Mouse (Mus musculus) neural tube, embryonic 11.5 days (tissue): ENCODE measurements at regions not wholly inside any gene's neighbourhood (a gene's known extent, or its start where the extent isn't known, plus 50 kb on each side); places are given as distances from the start of the nearest gene placed in this dataset.

Experiments
- ATAC-seq: fragments of 200-750 bp; cut with Nextera tagmentation; 2 replicates; pipeline ENCODE4 v1.8.0; 2017; ENCODE audit warnings: moderate number of reproducible peaks, mild to moderate bottlenecking, moderate TSS enrichment, moderate library complexity; ENCODE audit not compliant: insufficient read depth, low FRiP score, low TSS enrichment
- DNase-seq: peaks from one replicate; pipeline ENCODE4 v3.0.0-alpha.2; 2015; ENCODE audit warnings: low spot score
- H3K27ac ChIP-seq: fragments of 300-500 bp; sonication (generic); 2 replicates; pipeline ENCODE4 v1.5.1; 2014; ENCODE audit warnings: low read depth, mild to moderate bottlenecking, low read length
- H3K27me3 ChIP-seq: fragments of 300-500 bp; sonication (generic); 2 replicates; pipeline ENCODE4 v1.6.1; 2014; ENCODE audit warnings: mild to moderate bottlenecking, low read length, mixed read lengths; ENCODE audit not compliant: control insufficient read depth, insufficient read depth
- H3K36me3 ChIP-seq: fragments of 300-500 bp; sonication (generic); 2 replicates; pipeline ENCODE4 v1.6.1; 2014; ENCODE audit warnings: mild to moderate bottlenecking, low read length, moderate library complexity, mixed read lengths; ENCODE audit not compliant: control insufficient read depth, insufficient read depth
- H3K4me1 ChIP-seq: fragments of 300-500 bp; sonication (generic); 2 replicates; pipeline ENCODE4 v1.6.1; 2014; ENCODE audit warnings: low read length, mixed read lengths; ENCODE audit not compliant: control insufficient read depth, insufficient read depth
- H3K4me2 ChIP-seq: fragments of 300-500 bp; sonication (generic); 2 replicates; pipeline ENCODE4 v1.6.1; 2014; ENCODE audit warnings: low read depth, mild to moderate bottlenecking, moderate library complexity
- H3K4me3 ChIP-seq: fragments of 300-500 bp; sonication (generic); 2 replicates; pipeline ENCODE4 v1.5.1; 2014; ENCODE audit warnings: low read depth, low read length
- H3K9ac ChIP-seq: fragments of 300-500 bp; sonication (generic); 2 replicates; pipeline ENCODE4 v1.6.1; 2014; ENCODE audit warnings: mild to moderate bottlenecking, low read length
- H3K9me3 ChIP-seq: fragments of 300-500 bp; sonication (generic); 2 replicates; pipeline ENCODE4 v1.6.1; 2016; ENCODE audit warnings: low read length; ENCODE audit not compliant: control insufficient read depth
- WGBS: fragments of 180-500 bp; shearing (Covaris S2); extraction: QIAGEN DNeasy Blood & Tissue Kit; methylation state at CpG from one replicate; pipeline ENCODE4 v1.1.7; 2014; 5-methylcytosine and 5-hydroxymethylcytosine counted together

DNA sequence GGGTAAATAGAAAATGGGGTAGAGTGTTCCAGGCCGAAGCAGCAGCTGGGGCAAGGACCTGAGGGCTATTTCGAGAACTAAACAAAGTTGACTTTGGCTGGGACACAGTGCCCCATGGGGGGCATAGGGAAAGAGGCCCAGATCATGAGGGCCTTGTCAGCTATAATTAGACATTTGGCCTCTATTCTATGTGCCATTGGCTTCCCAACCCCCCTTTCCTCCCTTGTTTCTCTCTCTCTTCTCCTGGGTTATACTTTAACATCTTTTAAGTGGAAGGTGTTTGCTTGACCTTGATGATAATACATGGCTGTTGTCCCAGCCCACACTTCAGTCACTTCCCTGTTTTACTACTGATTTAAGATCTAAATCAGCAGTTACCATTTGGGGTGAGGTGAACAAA lies 231.8 kb upstream of the Jun start:
- H3K9me3 ChIP-seq: no peaks in the 10 kb centered on the region
- WGBS: 86% methylated on average over 2 of the region's 2 CpGs
- no peak for ATAC-seq
- no peak overlapping the region for H3K9ac ChIP-seq
- H3K4me3 ChIP-seq: no peak overlapping the region
- DNase-seq: no peak
- no peak overlapping the region for H3K27ac ChIP-seq
- peaks cover 3% of the 10 kb centered on the region; the same call in 1 of the 2 replicates for H3K4me1 ChIP-seq
- no peak overlapping the region for H3K4me2 ChIP-seq
- no peaks in the 10 kb centered on the region for H3K36me3 ChIP-seq
- no peaks in the 10 kb centered on the region for H3K27me3 ChIP-seq

DNA sequence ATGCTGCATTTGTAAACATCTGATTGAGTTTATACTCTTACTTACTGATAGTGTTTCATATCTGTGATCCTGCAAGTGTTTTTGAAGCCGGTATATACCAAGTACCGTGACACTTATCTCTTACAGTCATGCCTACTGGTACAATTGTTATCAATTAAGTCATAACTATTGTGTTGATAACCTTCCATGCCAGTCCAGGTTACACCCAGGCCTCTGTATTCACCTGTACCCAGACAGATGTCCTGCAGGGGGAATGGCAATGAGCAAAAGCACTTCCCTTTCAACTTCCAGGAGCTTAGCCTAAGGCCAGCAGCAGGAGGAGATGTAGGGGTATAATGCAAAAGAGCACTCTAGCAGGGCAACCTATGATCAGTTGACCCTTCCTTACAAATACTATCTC lies 232.2 kb upstream of the Jun start:
- Histone ChIP-seq H3K4me3 (no peak overlapping the region), H3K4me2 (no peak overlapping the region), H3K9me3 (no peaks in the 10 kb centered on the region), H3K36me3 (no peaks in the 10 kb centered on the region), H3K27me3 (no peaks in the 10 kb centered on the region), H3K9ac (no peak overlapping the region), H3K4me1 (no peaks in the 10 kb centered on the region; the same call in 1 of the 2 replicates), H3K27ac (no peak overlapping the region)
- WGBS: 91% methylated on average over 2 of the region's 2 CpGs
- DNase-seq (no peak), ATAC-seq (no peak)

DNA sequence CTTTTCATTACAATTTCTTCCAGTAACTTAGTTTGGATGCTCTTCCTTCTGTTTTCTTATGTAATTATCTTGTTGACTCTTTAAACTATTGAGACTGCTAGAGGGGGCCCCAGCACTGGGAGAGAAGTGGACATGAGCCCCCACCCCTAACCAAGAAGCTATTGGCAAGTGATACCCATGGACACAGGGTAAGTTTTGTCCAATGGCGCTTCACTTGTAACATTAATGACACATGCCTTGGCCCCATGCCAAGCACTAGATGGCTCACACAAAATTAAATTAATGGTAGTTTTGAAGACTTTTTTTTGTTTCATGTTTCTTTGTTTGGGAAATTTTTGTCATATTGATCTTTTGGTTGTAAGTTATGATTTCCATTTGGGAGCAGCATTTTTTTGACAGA lies 232.7 kb upstream of the Jun start:
- Histone ChIP-seq H3K27ac (no peak overlapping the region), H3K36me3 (no peaks in the 10 kb centered on the region), H3K4me1 (no peaks in the 10 kb centered on the region), H3K4me3 (no peak overlapping the region), H3K9me3 (no peaks in the 10 kb centered on the region), H3K4me2 (no peak overlapping the region), H3K27me3 (no peaks in the 10 kb centered on the region), H3K9ac (no peak overlapping the region)
- no peak for ATAC-seq
- 79% methylated on average over 1 of the region's 1 CpGs for WGBS
- DNase-seq: no peak

DNA sequence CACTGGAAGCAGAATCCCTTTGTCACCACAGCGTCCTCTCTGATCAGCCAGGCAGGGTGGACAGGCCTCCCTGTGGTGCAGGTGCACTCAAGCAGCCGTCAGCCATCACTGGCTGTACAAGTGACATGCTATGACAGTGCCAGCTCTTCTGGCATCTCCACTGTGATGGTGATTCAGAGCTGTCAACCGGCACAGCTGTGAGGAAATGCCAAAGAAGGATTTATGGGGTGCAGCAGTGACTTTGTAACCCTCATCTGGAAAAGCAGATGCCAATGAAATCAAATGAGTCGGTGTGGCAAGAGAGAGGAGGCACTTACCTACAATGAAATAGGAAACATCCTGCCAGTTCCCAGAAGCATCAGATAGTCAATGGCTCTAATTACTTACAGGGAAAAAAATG lies 238.3 kb upstream of the Jun start:
- no peak for ATAC-seq
- Histone ChIP-seq H3K9ac (no peak overlapping the region), H3K4me2 (no peak overlapping the region), H3K36me3 (no peaks in the 10 kb centered on the region), H3K27ac (no peak overlapping the region), H3K9me3 (no peaks in the 10 kb centered on the region), H3K27me3 (no peaks in the 10 kb centered on the region), H3K4me3 (no peak overlapping the region), H3K4me1 (no peaks in the 10 kb centered on the region)
- DNase-seq: no peak
- 50% methylated on average over 4 of the region's 4 CpGs for WGBS

DNA sequence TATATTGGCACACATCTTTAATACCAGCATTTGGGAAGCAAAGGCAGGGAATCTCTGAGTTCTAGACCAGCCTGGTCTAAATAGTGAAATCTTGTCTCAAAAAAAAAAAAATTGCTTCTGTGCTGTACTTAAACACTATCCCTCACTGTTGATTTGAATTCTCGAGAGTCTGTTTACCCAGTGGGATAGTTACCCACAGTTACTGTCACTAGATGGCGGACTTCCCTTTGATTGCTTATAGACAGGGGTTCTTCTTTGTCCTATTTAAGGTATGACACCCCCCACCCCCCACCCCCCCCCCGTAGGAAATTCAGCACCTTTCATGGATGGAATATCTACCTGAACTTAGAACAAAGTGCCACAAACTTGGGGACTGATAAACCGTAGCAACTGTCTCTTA lies 242.1 kb upstream of the Jun start:
- H3K9me3 ChIP-seq: no peaks in the 10 kb centered on the region
- 61% methylated on average over 4 of the region's 4 CpGs for WGBS
- no peaks in the 10 kb centered on the region for H3K27me3 ChIP-seq
- H3K27ac ChIP-seq: no peak overlapping the region
- H3K36me3 ChIP-seq: no peaks in the 10 kb centered on the region
- ATAC-seq (no peak), DNase-seq (no peak)
- no peak overlapping the region for H3K4me2 ChIP-seq
- no peaks in the 10 kb centered on the region for H3K4me1 ChIP-seq
- no peak overlapping the region for H3K9ac ChIP-seq
- H3K4me3 ChIP-seq: no peak overlapping the region

DNA sequence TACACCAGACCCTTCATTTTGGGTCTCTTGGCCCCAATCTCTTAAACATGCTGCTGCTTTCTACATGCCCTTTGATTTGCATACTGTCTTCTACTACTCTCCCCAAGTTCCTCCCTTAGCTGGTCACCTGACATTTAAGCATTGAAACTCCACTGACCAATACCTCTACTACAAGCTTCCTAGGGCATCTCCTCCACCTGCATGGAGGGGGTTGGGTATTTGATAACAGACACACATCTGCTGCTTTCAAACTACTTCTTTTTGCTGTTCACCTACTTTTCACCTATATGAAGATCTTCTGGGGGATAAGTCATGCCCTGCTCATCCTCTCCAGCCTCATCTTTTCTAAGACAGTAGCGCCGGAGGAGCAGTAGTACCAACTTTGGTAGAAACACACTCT lies 249.9 kb upstream of the Jun start:
- DNase-seq (no peak), ATAC-seq (no peak)
- no peak overlapping the region for H3K4me3 ChIP-seq
- no peak overlapping the region for H3K4me2 ChIP-seq
- H3K27ac ChIP-seq: no peak overlapping the region
- no peak overlapping the region for H3K9ac ChIP-seq
- WGBS: 96% methylated on average over 2 of the region's 2 CpGs
- H3K9me3 ChIP-seq: no peaks in the 10 kb centered on the region
- H3K36me3 ChIP-seq: no peaks in the 10 kb centered on the region
- H3K27me3 ChIP-seq: no peaks in the 10 kb centered on the region
- no peaks in the 10 kb centered on the region for H3K4me1 ChIP-seq

DNA sequence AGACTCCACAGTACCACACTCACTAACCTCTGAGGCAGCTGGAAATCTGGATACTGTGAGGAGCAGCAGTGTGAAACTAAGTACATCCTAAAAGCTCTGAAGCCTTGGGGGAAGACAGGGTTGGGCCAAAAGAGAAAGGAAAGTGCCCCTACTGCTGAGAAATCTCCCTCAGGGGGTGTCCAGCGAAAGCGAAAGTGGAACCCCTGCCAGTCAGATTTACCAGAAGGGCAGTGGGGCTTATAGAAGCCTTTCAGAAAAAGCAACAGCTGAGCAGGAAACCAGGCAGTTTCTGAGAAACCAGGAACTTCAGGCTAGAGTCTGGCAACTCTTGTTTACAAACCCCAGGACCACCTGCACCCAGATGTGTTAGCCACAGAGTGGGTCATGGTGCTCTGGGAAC lies 251.3 kb upstream of the Jun start:
- no peaks in the 10 kb centered on the region for H3K4me1 ChIP-seq
- 72% methylated on average over 2 of the region's 2 CpGs for WGBS
- DNase-seq: no peak
- H3K9ac ChIP-seq: no peak overlapping the region
- no peaks in the 10 kb centered on the region for H3K36me3 ChIP-seq
- H3K4me2 ChIP-seq: no peak overlapping the region
- ATAC-seq: no peak
- no peaks in the 10 kb centered on the region for H3K27me3 ChIP-seq
- no peak overlapping the region for H3K27ac ChIP-seq
- no peaks in the 10 kb centered on the region for H3K9me3 ChIP-seq
- no peak overlapping the region for H3K4me3 ChIP-seq

DNA sequence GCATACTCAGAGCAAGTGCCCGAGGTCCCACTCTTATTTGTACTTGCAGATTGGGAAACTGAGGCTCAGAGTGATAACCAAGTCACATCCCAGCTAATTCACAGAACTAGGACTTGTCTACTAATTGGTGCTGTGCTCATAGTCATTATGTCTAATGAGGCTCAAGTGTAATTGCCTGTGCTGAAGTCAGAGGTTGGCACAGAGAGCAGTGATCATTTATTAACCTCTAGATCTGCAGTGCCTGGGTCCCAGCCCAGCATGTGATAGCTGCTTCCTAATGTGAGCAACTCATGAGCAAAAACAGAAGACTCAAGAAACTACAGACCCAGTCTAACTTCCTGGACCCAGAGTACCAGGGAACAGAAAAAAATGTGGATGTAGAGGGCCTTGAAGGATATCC lies 252.0 kb upstream of the Jun start:
- Histone ChIP-seq H3K4me3 (no peak overlapping the region), H3K36me3 (no peaks in the 10 kb centered on the region), H3K9ac (no peak overlapping the region), H3K9me3 (no peaks in the 10 kb centered on the region), H3K4me1 (no peaks in the 10 kb centered on the region), H3K27me3 (no peaks in the 10 kb centered on the region), H3K27ac (no peak overlapping the region), H3K4me2 (no peak overlapping the region)
- ATAC-seq (no peak), DNase-seq (no peak)
- WGBS: 78% methylated on average over 1 of the region's 1 CpGs

DNA sequence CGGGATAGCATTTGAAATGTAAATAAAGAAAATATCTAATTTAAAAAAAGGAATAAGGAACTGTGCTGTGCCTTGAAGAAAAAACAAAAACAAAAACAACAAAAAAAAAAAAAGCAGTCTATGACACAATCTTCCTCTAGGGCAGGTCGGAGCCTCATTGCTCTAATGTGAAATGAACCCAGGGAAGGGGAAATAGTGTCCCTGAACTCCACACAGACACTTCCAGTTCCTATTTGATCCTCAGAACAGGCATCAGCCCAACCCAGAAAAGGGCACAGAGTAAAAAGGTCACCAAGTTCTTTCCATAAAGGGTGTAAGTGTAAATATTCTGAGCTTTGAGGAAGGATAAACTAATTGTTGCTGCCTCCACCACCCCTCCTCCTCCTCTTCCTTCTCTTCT lies 250.2 kb upstream of the Fggy start:
- WGBS: 78% methylated on average over 2 of the region's 2 CpGs
- Histone ChIP-seq H3K36me3 (no peaks in the 10 kb centered on the region), H3K27ac (no peak overlapping the region), H3K9ac (no peak overlapping the region), H3K4me1 (no peaks in the 10 kb centered on the region), H3K4me3 (no peak overlapping the region), H3K27me3 (no peaks in the 10 kb centered on the region), H3K9me3 (no peaks in the 10 kb centered on the region), H3K4me2 (no peak overlapping the region)
- ATAC-seq (no peak), DNase-seq (no peak)
